Mouse (Mus musculus) ovary, adult 18-20 months (tissue): ENCODE measurements around the gene Osm.

Experiments used
- DNase-seq: peaks from one replicate; pipeline ENCODE4 v3.0.0; 2022; ENCODE audit warnings: low spot score, mixed read lengths

Gene Osm

GRCm38 (mm10) chr11:4270744-4271459 is 34.7 kb downstream of the Osm start:
- no peak for DNase-seq

GRCm38 (mm10) chr11:4271544-4271943 is 35.3 kb downstream of the Osm start:
- no peak for DNase-seq

- DNase-seq: no peak
Measured at GRCm38 (mm10) chr11:4276411-4276861, 40.2 kb downstream of the Osm start.

- DNase-seq: no peak
Measured at GRCm38 (mm10) chr11:4279909-4280308, 43.7 kb downstream of the Osm start.

- DNase-seq: no peak
Measured at GRCm38 (mm10) chr11:4281852-4282251, 45.6 kb downstream of the Osm start.

GRCm38 (mm10) chr11:4283627-4284026 is 47.4 kb downstream of the Osm start:
- DNase-seq: no peak

DNA sequence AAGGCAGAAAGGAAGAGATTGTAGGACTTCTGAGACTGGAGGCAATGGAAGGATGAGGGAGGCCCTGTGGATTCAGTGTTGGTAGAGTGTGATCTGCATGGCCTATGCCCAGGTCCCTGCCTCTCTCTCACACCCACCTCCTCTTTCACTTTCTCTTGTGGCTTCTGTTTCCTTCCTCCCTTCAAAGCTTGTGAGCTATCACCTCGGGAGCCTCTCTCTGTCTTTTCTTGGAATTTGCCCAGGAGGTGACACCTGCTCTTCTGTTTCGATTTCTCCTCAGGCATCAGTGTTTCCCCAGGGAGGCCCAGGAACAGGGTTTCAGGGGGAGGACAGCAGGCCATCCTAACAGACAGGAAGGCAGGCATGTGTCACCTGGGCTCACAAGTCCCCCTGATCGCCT is 53.1 kb downstream of the Osm start:
- DNase-seq: no peak
